Mouse (Mus musculus) layer of hippocampus, adult 8-10 months (tissue): ENCODE data around the gene Phf23. TPM values are rescaled to one million over a fixed set of nuclear protein-coding genes. Genes with fewer than 3 reads are reported as not detected.

Experiments used
- microRNA-seq, 2 experiments: library from miRNA; unstranded; fragments of <30 nt; microRNA quantifications; one replicate each; pipeline ENCODE4 v1.2.0; 2022
- total RNA-seq, 4 experiments: library from RNA; stranded (reverse); gene quantifications; 2 replicates each; pipeline ENCODE4 v1.2.4; 2022

Gene Phf23
- total RNA-seq, 4 experiments from 2014 or later = 45.2 to 59.7 (median 49.7) TPM

Small RNA genes within 50 kb of the gene (microRNA-seq; reads per million reads assigned to microRNA genes)
- gene Gm44349 (0 to 0.25 reads per million in 2 experiments), gene Mir324 (5,750 to 6,471 reads per million in 2 experiments)

Other genes with a start within 250 kb of the Phf23 start
- gene Polr2a, start 237.1 kb upstream of the Phf23 start, total RNA-seq = 10 to 100 TPM; 53.8 to 60.8 (median 59.1) TPM
- gene Slc35g3, start 233.8 kb upstream of the Phf23 start, total RNA-seq = not detected
- gene Zbtb4, start 229.9 kb upstream of the Phf23 start, total RNA-seq = 100 to 1,000 TPM; 121 to 145 (median 129) TPM
- 1 to 10 TPM in 3 of 4 experiments, under 1 TPM in 1; 0.49 to 2.2 (median 1.1) TPM for gene Chrnb1, start 199.8 kb upstream of the Phf23 start, total RNA-seq
- 10 to 100 TPM; 26.1 to 36.5 (median 30.6) TPM for gene Fgf11, start 193.9 kb upstream of the Phf23 start, total RNA-seq
- under 1 TPM in 2 of 4 experiments, not detected in 2; 0.17 to 0.47 TPM for gene Tmem102, start 190.2 kb upstream of the Phf23 start, total RNA-seq
- not detected for gene Gm39566, start 180.5 kb upstream of the Phf23 start, total RNA-seq
- gene Spem2, start 177.3 kb upstream of the Phf23 start, total RNA-seq = not detected
- gene Spem1, start 173.6 kb upstream of the Phf23 start, total RNA-seq = under 1 TPM in 2 of 4 experiments, not detected in 2; 0.31 to 0.75 TPM
- 100 to 1,000 TPM; 189 to 200 (median 199) TPM for gene Nlgn2, start 158.0 kb upstream of the Phf23 start, total RNA-seq
- gene Tmem256, start 157.3 kb upstream of the Phf23 start, total RNA-seq = 100 to 1,000 TPM; 113 to 131 (median 121) TPM
- gene Plscr3, start 149.4 kb upstream of the Phf23 start, total RNA-seq = 10 to 100 TPM; 17.1 to 21.8 (median 20.0) TPM
- not detected for gene Tnk1, start 137.0 kb upstream of the Phf23 start, total RNA-seq
- gene Tmem95, start 117.8 kb upstream of the Phf23 start, total RNA-seq = not detected
- gene Kctd11, start 114.4 kb upstream of the Phf23 start, total RNA-seq = 1 to 10 TPM; 1.4 to 2.8 (median 1.6) TPM
- gene Acap1, start 100.2 kb upstream of the Phf23 start, total RNA-seq = under 1 TPM in 2 of 4 experiments, not detected in 2; 0.14 to 0.34 TPM
- gene 2810408A11Rik, start 94.8 kb upstream of the Phf23 start, total RNA-seq = under 1 TPM in 2 of 4 experiments, not detected in 2; 0.64 to 0.72 TPM
- 100 to 1,000 TPM in 3 of 4 experiments, 10 to 100 TPM in 1; 92.4 to 126 (median 112) TPM for gene Neurl4, start 94.7 kb upstream of the Phf23 start, total RNA-seq
- gene Gps2, start 81.9 kb upstream of the Phf23 start, total RNA-seq = 10 to 100 TPM; 28.2 to 44.5 (median 38.4) TPM
- 100 to 1,000 TPM; 395 to 425 (median 420) TPM for gene Eif5a, start 73.8 kb upstream of the Phf23 start, total RNA-seq
- gene Ybx2, start 60.0 kb upstream of the Phf23 start, total RNA-seq = 10 to 100 TPM; 10.6 to 18.7 (median 13.9) TPM
- gene Slc2a4, start 47.6 kb upstream of the Phf23 start, total RNA-seq = 1 to 10 TPM; 3.0 to 4.6 (median 3.8) TPM
- gene Cldn7, start 31.0 kb upstream of the Phf23 start, total RNA-seq = not detected
- 100 to 1,000 TPM; 108 to 123 (median 119) TPM for gene Ctdnep1, start 14.6 kb upstream of the Phf23 start, total RNA-seq
- gene Elp5, start 13.3 kb upstream of the Phf23 start, total RNA-seq = 10 to 100 TPM; 69.7 to 96.0 (median 77.7) TPM
- gene Gabarap, start 4.6 kb upstream of the Phf23 start, total RNA-seq = 100 to 1,000 TPM; 232 to 255 (median 246) TPM
- gene Dvl2, start 4.8 kb downstream of the Phf23 start, total RNA-seq = 10 to 100 TPM; 35.4 to 54.0 (median 41.6) TPM
- 10 to 100 TPM; 60.3 to 69.1 (median 64.8) TPM for gene Acadvl, start 19.6 kb downstream of the Phf23 start, total RNA-seq
- 100 to 1,000 TPM; 730 to 858 (median 789) TPM for gene Dlg4, start 21.2 kb downstream of the Phf23 start, total RNA-seq
- gene Asgr1, start 58.3 kb downstream of the Phf23 start, total RNA-seq = 1 to 10 TPM in 1 of 4 experiments, under 1 TPM in 3; 0.79 to 3.0 (median 0.90) TPM
- under 1 TPM in 1 of 4 experiments, not detected in 3; 0.32 TPM for gene Asgr2, start 96.9 kb downstream of the Phf23 start, total RNA-seq
- 1 to 10 TPM in 1 of 4 experiments, under 1 TPM in 2, not detected in 1; 0.45 to 1.9 (median 0.52) TPM for gene Mgl2, start 134.6 kb downstream of the Phf23 start, total RNA-seq
- 1 to 10 TPM; 1.1 to 1.8 (median 1.4) TPM for gene Clec10a, start 160.4 kb downstream of the Phf23 start, total RNA-seq
- 10 to 100 TPM; 35.6 to 44.8 (median 42.1) TPM for gene Slc16a11, start 217.0 kb downstream of the Phf23 start, total RNA-seq
- 1 to 10 TPM; 6.5 to 9.5 (median 7.4) TPM for gene Slc16a13, start 225.3 kb downstream of the Phf23 start, total RNA-seq
- gene Bcl6b, start 234.0 kb downstream of the Phf23 start, total RNA-seq = 1 to 10 TPM in 1 of 4 experiments, under 1 TPM in 3; 0.91 to 1.9 (median 0.95) TPM
- 10 to 100 TPM; 39.3 to 45.7 (median 42.6) TPM for gene 0610010K14Rik, start 242.1 kb downstream of the Phf23 start, total RNA-seq
- 1 to 10 TPM; 2.5 to 8.6 (median 3.5) TPM for gene Gm21988, start 244.1 kb downstream of the Phf23 start, total RNA-seq
- 100 to 1,000 TPM; 203 to 263 (median 244) TPM for gene Rnasek, start 244.1 kb downstream of the Phf23 start, total RNA-seq